ENCODE assay signal across 12 mouse cellular contexts in genomic region chr3:57335080-57335815, GRCm38 (mm10). TPM values are rescaled to one million over a fixed set of nuclear protein-coding genes. Genes with fewer than 3 reads are reported as not detected.
DNase-seq lines count a peak whose midpoint lies in the region; ATAC-seq lines count a peak whose summit lies in the region.
"Had no signal": no experiment of that assay in that cellular context is flagged by ENCODE, and none has a peak within 500 bp of the region (broad histone marks: within the 10 kb centered on the region; RNA-seq: fewer than 3 reads in every experiment).

No protein-coding gene starts in this region.

- H3K36me3 ChIP-seq in embryonic facial prominence, embryonic 13.5 days = no peaks in the 10 kb centered on the region
- no peaks in the 10 kb centered on the region for H3K36me3 ChIP-seq in embryonic facial prominence, embryonic 10.5 days (replicated peaks)
- H3K36me3 ChIP-seq in liver, embryonic 12.5 days = no peaks in the 10 kb centered on the region

- peak overlapping the region; percentile 70 for H3K27ac ChIP-seq in embryonic facial prominence, embryonic 13.5 days
- no peak overlapping the region for H3K27ac ChIP-seq in embryonic facial prominence, embryonic 10.5 days (replicated peaks)
- H3K27ac ChIP-seq in liver, embryonic 12.5 days = no peak overlapping the region

- no peak overlapping the region for H3K4me3 ChIP-seq in embryonic facial prominence, embryonic 13.5 days
- no peak overlapping the region for H3K4me3 ChIP-seq in embryonic facial prominence, embryonic 10.5 days
- H3K4me3 ChIP-seq in liver, embryonic 12.5 days = no peak overlapping the region

- no peak for ATAC-seq in embryonic facial prominence, embryonic 13.5 days (ENCODE audit: insufficient number of reproducible peaks, insufficient read depth, low FRiP score, low TSS enrichment, low read depth)
- ATAC-seq in liver, embryonic 12.5 days = no peak
- ATAC-seq: forebrain, embryonic 16.5 days had no signal

- intact Hi-C loops in heart, postnatal 10 days (cut with DNase I) = loop anchor here (5.0 kb wide), 2 partner anchors 92 to 112 kb away; partner anchors contain the start of gene Tm4sf4

- no peak for DNase-seq in embryonic facial prominence, embryonic 10.5 days (ENCODE audit: low spot score)
- DNase-seq in adrenal gland, postnatal 14 days = peak; percentile 21
- DNase-seq in heart, postnatal 10 days = peak; percentile 65 to 74
- DNase-seq in kidney, postnatal 4 days = peak; percentile 22 to 53
- DNase-seq in cerebellum, adult 18-20 months = no peak
- DNase-seq in cerebellum, postnatal 25 days = no peak
- DNase-seq: cerebellum, adult 9-10 months; layer of hippocampus, adult 9-11 months; thymus, adult 2 months had no signal

- no peak overlapping the region for H3K4me2 ChIP-seq in embryonic facial prominence, embryonic 13.5 days
- H3K4me2 ChIP-seq in liver, embryonic 12.5 days = no peak overlapping the region

- no peak overlapping the region for H3K9ac ChIP-seq in embryonic facial prominence, embryonic 13.5 days
- no peak overlapping the region for H3K9ac ChIP-seq in liver, embryonic 12.5 days

- 76% methylated on average over 3 of the region's 3 CpGs for WGBS in embryonic facial prominence, embryonic 13.5 days
- WGBS in embryonic facial prominence, embryonic 10.5 days = 80% methylated on average over 3 of the region's 3 CpGs
- WGBS in liver, embryonic 12.5 days (ENCODE audit: insufficient replicate concordance) = 58% methylated on average over 3 of the region's 3 CpGs

- no peaks in the 10 kb centered on the region for H3K27me3 ChIP-seq in embryonic facial prominence, embryonic 13.5 days
- no peaks in the 10 kb centered on the region for H3K27me3 ChIP-seq in embryonic facial prominence, embryonic 10.5 days (replicated peaks; ENCODE audit: low read depth, poor library complexity, severe bottlenecking)
- no peaks in the 10 kb centered on the region for H3K27me3 ChIP-seq in liver, embryonic 12.5 days (replicated peaks)

- no peaks in the 10 kb centered on the region for H3K4me1 ChIP-seq in embryonic facial prominence, embryonic 13.5 days
- 0 out of 2 replicates have a peak, but pooled peaks cover 7% of the 10 kb centered on the region for H3K4me1 ChIP-seq in embryonic facial prominence, embryonic 10.5 days
- H3K4me1 ChIP-seq in liver, embryonic 12.5 days = no peaks in the 10 kb centered on the region

- H3K9me3 ChIP-seq in embryonic facial prominence, embryonic 13.5 days = no peaks in the 10 kb centered on the region; the same call in 1 of the 2 replicates
- peaks cover 2% of the 10 kb centered on the region; the same call in 1 of the 2 replicates for H3K9me3 ChIP-seq in embryonic facial prominence, embryonic 10.5 days
- no peaks in the 10 kb centered on the region for H3K9me3 ChIP-seq in liver, embryonic 12.5 days (replicated peaks)

RNA-seq across cellular contexts. Expression of gene Tm4sf1, which starts 33.5 kb away (rescaled TPM):
- 30.1 and 46.6 TPM in 2 replicates for polyA plus RNA-seq in embryonic facial prominence, embryonic 13.5 days (2015; fragmentation: Nextera tagmentation; extraction: Ambion mirVana)
- 4.1 and 7.9 TPM in 2 replicates for polyA plus RNA-seq in embryonic facial prominence, embryonic 10.5 days (2016; fragmentation: Nextera tagmentation; extraction: Ambion mirVana)
- total RNA-seq in adrenal gland, postnatal 14 days (2021) = 48.1 and 52.2 TPM in 2 replicates
- total RNA-seq in heart, postnatal 10 days (2021) = 100 to 1,000 TPM; 107 to 124 TPM
- polyA plus RNA-seq in liver, embryonic 12.5 days (2016; fragmentation: Nextera tagmentation; extraction: Ambion mirVana) = 10.9 and 12.5 TPM in 2 replicates

Comparison
In these comparisons a context has a peak if more than half of its experiments do, and no peak if none do; other contexts are left out.
1. DNase-seq: peak in adrenal gland, postnatal 14 days (single experiment), heart, postnatal 10 days (2 of 2) and kidney, postnatal 4 days (2 of 2); none in embryonic facial prominence, embryonic 10.5 days (single experiment), cerebellum, adult 18-20 months (0 of 2) and cerebellum, postnatal 25 days (0 of 2).